Comparison of ENCODE assay signal across 8 mouse cellular contexts in the genomic region with DNA sequence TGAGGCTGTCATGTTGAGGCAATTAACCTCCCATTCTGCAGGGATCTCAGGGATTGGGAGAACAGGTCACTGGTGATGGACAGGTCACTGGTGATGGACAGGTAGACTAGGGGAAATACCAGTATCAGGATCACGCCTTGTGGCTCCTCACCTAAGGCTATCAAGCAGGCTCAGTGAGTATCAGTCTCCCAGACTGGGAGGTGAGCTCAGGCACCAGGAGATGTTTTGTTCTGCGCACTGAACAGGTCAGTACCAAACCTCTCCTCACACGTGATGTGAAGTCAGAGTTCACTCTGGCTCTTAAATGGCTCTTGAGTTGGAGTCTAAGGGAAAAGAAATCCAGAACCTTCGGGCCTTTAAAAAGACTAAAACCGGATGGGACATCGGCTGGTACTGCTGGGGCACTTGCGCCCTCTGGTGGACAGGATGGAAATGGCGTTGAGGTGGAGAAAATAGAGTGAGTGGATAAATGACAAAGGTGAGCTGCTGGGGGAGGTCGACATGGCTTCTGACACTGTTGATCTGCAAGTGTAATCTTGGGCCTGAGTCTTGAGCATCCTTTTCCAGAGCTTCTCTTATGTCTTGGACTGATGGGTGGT. TPM values are rescaled to one million over a fixed set of nuclear protein-coding genes. Genes with fewer than 3 reads are reported as not detected.
DNase-seq lines count a peak whose midpoint lies in the region; ATAC-seq and TF ChIP-seq lines count a peak whose summit lies in the region.

No protein-coding gene starts in this region.

- peak; percentile 85 for DNase-seq in adrenal gland, postnatal 10 days
- DNase-seq in embryonic facial prominence, embryonic 11.5 days (ENCODE audit: low spot score) = peak; percentile 82
- DNase-seq in heart, adult 8-10 months (ENCODE audit: low spot score) = peak; percentile 79
- peak; percentile 58 to 85 for DNase-seq in kidney, postnatal 36 days
- peak; percentile 78 for DNase-seq in lung, postnatal 10 days
- peak; percentile 74 to 85 for DNase-seq in right cerebral cortex, postnatal 10 days (ENCODE audit: low spot score in 2 of 2)
- DNase-seq in urinary bladder, postnatal 4 days (ENCODE audit: low spot score in 2 of 2) = peak; percentile 56 to 82

- no peak overlapping the region for H3K27ac ChIP-seq in embryonic facial prominence, embryonic 11.5 days (replicated peaks; ENCODE audit: low read depth, low read length)

- ATAC-seq in embryonic facial prominence, embryonic 11.5 days (replicated peaks; ENCODE audit: insufficient number of reproducible peaks, low FRiP score, low TSS enrichment, low read depth) = peak; percentile 27; the same call in 1 of the 2 replicates

- H3K4me3 ChIP-seq in E14TG2a.4 (replicated peaks; ENCODE audit: low read length) = no peak overlapping the region
- no peak overlapping the region for H3K4me3 ChIP-seq in embryonic facial prominence, embryonic 11.5 days (ENCODE audit: low read depth, low read length)

- H3K9ac ChIP-seq in embryonic facial prominence, embryonic 11.5 days (replicated peaks; ENCODE audit: low read length) = no peak overlapping the region

- H3K9me3 ChIP-seq in E14TG2a.4 (ENCODE audit: low read length) = no peaks in the 10 kb centered on the region
- no peaks in the 10 kb centered on the region for H3K9me3 ChIP-seq in embryonic facial prominence, embryonic 11.5 days (replicated peaks; ENCODE audit: control insufficient read depth, low read length)

- no peaks in the 10 kb centered on the region for H3K36me3 ChIP-seq in E14TG2a.4 (ENCODE audit: insufficient read depth, low read length)
- no peaks in the 10 kb centered on the region for H3K36me3 ChIP-seq in embryonic facial prominence, embryonic 11.5 days (replicated peaks; ENCODE audit: control insufficient read depth, insufficient read depth, low read depth, low read length)

- peaks cover 6% of the 10 kb centered on the region for H3K27me3 ChIP-seq in E14TG2a.4 (ENCODE audit: insufficient read depth, low read length)
- no peaks in the 10 kb centered on the region for H3K27me3 ChIP-seq in embryonic facial prominence, embryonic 11.5 days (ENCODE audit: control insufficient read depth, insufficient read depth, low read length)

- peaks cover 31% of the 10 kb centered on the region for H3K4me1 ChIP-seq in E14TG2a.4 (replicated peaks; ENCODE audit: low read depth, low read length)
- H3K4me1 ChIP-seq in embryonic facial prominence, embryonic 11.5 days (ENCODE audit: control insufficient read depth, insufficient read depth, low read length) = peaks cover 4% of the 10 kb centered on the region; the same call in 1 of the 2 replicates

- H3K4me2 ChIP-seq in embryonic facial prominence, embryonic 11.5 days (ENCODE audit: low read depth, low read length) = no peak overlapping the region

- TF ChIP-seq CTCF in E14TG2a.4 (conservative IDR thresholded peaks at IDR 0.05; ENCODE audit: low read length) = peak; percentile 92

- 13% methylated on average over 9 of the region's 9 CpGs for WGBS in embryonic facial prominence, embryonic 11.5 days

RNA-seq across cellular contexts. Expression of a gene that starts 11.3 kb away (rescaled TPM):
- 1 to 10 TPM; 4.5 to 6.2 TPM for total RNA-seq in adrenal gland, postnatal 10 days (2021)
- polyA plus RNA-seq in embryonic facial prominence, embryonic 11.5 days (2014; fragmentation: Nextera tagmentation; extraction: Ambion mirVana) = 8.9 and 10.3 TPM in 2 replicates
- total RNA-seq in heart, adult 8-10 months (2022) = 1 to 10 TPM; 1.3 to 3.2 (median 1.9) TPM

RNA-seq across cellular contexts. Expression of a gene that starts 24.3 kb away (rescaled TPM):
- 10 to 100 TPM; 44.5 to 46.3 TPM for total RNA-seq in adrenal gland, postnatal 10 days (2021)
- 3.5 and 4.0 TPM in 2 replicates for polyA plus RNA-seq in embryonic facial prominence, embryonic 11.5 days (2014; fragmentation: Nextera tagmentation; extraction: Ambion mirVana)
- total RNA-seq in heart, adult 8-10 months (2022) = 10 to 100 TPM; 43.4 to 53.9 (median 47.4) TPM
